Mouse (Mus musculus) layer of hippocampus, adult 18-20 months (tissue): ENCODE measurements around the gene Mier3. TPM values are rescaled to one million over a fixed set of nuclear protein-coding genes. Genes with fewer than 3 reads are reported as not detected.

Source experiments
- DNase-seq, 2 experiments: peaks; one replicate each; pipeline ENCODE4 v3.0.0; 2022; ENCODE audit warnings: low spot score in 2 of 2
- long read RNA-seq: library from polyadenylated mRNA; stranded (forward); transcript quantifications from one replicate; pipeline ENCODE4 v2.0.0, GENCODE M21; 2021
- total RNA-seq, 2 experiments: library from RNA; stranded (reverse); gene quantifications; 2 replicates each; pipeline ENCODE4 v1.2.3; 2021

The Mier3 gene
- total RNA-seq: 10 to 100 TPM; 27.6 to 28.0 TPM
- long read RNA-seq, partial matches to known transcripts: 2 of 2 reads
- long read RNA-seq, other reads (novel, unspliced or antisense): 0 of 2 reads

GRCm38 (mm10) chr13:111680679-111681078, at the start of gene Mier3:
Gene Mier3, plus strand, starts transcription at chr13:111680979.
- no peak for DNase-seq

DNA sequence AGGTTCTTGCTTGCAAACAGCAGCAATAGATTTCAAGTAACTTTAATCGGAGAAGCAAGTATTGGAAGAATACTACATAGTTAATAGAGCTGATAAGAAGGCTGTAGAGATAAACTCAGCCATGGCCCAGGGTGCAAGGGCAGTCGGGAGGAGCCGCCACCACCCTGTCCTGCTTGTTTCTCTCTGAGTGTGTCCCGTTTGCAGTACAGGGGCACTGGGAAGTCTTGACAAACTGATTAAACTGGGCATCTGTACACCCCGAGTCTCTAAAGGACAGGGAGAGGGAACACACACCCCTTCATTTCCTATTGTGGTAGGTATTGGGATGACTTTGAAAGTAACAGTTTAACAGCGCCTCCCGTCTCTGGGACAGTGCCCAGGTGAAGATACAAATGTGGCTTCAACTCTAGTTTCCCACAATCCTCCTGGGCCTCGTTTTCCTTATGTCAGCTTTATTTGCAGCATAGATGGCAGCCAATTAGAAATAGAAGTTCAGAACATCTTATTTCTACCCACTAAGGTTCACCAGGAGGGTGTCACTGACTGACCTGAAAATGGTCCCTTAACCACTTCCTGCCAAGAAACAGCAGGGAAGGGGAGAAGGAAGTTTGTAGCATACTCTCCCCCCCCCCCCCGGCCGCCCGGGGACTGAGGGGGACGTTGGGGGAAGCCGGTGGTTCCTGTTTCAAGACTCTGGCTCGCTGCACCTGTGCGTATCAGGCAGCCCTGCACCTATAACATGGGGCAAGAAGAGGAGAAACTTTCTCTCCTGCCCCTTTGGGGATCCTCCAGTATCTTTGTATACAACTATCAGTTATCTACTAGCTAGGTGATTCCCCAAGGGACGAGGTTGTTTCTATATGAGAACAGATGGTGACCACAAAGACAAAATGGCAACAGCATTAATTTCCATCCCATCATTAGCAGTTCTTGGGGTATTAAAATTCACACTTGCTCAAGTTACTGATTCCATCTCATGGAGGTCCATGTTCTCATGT, 46.3 kb upstream of the Mier3 start:
- DNase-seq: no peak

DNA sequence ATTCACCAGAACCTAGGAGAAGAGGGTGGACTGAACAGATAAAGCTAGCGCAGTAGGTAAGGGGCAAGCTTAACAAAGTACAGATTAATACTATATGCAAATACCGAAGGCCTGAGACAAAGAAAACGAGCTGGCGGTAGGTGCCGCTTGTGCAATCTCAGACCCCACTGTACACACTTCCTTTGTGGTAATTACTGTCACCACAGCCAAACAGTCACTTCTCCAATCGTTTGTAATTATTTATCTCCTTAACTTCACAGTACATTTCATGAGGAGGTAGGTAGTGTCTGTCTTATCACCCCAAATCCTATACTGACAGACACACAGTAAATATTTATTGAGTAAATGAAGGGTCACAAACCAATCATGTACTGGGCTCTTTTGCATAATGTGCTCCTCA, 40.5 kb upstream of the Mier3 start:
- DNase-seq: no peak

DNA sequence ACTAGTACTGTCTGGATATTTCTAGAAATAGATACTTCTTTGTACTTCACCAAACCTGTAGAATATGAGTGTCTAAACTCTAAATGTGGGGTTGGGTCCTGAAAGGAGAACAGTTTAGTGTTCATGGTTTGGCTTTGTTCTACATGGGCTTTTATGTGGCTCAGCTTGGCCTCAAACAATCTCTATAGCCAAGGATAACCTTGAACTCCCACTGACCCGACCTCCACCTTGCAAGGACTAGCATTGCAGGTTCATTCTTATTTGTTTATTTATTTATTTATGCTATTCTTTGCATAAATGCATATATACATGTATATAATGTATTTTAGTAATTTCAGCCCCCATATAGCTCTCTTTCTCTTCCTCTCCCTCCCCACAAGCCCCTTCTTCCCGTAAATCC, 37.1 kb upstream of the Mier3 start:
- no peak for DNase-seq

- DNase-seq: no peak
Measured at GRCm38 (mm10) chr13:111646204-111646603, 34.6 kb upstream of the Mier3 start.

- DNase-seq: no peak
Measured at GRCm38 (mm10) chr13:111647279-111647678, 33.5 kb upstream of the Mier3 start.

DNA sequence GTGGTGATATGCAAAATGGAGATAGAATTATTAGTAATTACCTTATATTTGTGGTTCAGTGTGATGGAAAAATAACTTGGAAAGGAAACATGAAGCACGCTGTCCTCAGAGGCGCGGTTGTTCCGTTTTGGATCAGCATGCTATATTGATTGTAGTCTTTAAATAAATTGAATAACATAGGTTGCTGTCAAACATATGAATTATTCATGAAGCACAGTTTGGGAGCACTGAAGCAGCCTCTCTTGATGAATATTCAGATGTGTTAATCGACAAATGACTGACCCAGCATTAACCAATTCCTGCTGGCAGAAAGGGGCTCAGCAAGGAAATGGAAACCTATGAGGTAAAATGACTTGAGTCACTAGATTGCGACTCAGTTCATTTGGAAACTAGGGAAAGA, 29.8 kb upstream of the Mier3 start:
- no peak for DNase-seq

- DNase-seq: no peak
Measured at GRCm38 (mm10) chr13:111655273-111655672, 25.5 kb upstream of the Mier3 start.

GRCm38 (mm10) chr13:111655856-111656255, 24.9 kb upstream of the Mier3 start:
- DNase-seq: no peak

GRCm38 (mm10) chr13:111656309-111656708, 24.5 kb upstream of the Mier3 start:
- DNase-seq: no peak

DNA sequence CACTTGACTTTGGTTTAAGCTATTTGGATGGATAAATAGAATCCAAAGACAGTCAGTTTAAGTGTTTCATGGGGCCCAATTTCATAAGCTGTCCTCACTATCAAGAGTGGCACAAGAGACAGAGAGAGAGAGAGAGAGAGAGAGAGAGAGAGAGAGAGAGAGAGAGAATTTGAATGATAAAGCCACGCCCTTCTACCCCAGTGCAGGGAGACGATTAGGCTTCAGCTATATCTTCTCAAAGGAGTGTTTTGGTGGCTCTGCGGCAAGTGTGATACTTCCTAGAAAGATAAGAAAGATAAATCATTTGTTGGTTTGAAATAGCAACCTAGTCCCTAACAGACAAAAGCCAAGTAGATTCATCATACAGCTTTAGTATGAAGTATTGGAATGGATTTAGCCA, 24.0 kb upstream of the Mier3 start:
- DNase-seq: no peak

DNA sequence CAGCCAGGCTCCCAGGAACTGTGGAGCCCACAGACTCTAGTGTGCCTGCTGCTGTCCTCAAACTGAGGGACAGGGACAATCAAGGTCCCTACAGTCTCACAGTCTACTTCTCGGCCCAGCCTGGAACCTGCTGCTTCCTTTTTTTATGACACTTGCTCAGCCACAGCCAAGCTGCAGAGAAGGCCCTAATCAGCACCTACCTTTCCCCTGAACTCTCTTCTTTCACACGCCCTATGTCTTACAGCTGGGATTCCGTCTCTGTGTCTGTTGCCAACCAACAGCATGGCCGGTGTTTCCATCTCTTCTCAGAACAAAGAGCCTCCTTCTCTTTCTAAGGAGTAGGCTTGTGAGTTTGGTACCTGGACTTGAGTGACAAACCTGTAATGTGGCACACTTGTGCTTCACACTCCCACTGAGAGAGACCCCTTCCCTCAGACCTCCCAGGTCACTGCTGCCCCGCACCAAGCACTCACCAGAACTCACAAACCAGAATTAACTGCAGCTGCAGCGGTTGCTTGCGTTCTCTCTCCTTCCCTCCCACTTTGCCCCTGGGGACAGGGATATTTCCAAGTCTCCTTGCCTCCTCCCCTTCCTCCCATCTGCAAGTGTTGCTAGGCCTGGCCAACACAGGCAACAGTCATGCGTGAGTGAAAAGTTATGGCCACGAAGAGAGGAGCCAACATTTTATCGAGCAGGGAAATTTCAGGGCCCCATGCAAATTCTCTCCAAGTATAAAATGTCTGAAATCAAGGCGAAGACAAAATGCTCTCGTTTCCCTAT, 22.1 kb upstream of the Mier3 start:
- DNase-seq: no peak

GRCm38 (mm10) chr13:111659430-111659829, 21.3 kb upstream of the Mier3 start:
- DNase-seq: no peak

GRCm38 (mm10) chr13:111660072-111660471, 20.7 kb upstream of the Mier3 start:
- DNase-seq: no peak

DNA sequence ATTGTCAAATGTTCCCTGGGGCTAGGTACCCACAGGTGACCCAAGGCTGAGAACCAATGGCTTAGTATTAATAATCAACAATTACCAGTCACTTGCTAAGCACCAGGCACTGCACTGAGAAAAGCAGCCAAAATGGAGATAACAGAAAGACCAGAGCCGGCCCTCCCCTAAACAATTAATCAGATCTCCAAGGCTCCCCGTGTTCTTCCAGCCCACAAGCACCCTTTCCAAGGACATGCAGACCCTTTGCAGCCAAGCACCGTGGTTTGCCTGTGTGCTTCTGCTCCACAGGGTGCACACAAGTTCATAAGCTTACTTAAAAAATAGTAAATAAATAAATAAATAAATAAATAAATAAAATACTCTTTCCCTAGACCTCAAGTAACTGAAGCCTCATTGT, 20.2 kb upstream of the Mier3 start:
- no peak for DNase-seq

DNA sequence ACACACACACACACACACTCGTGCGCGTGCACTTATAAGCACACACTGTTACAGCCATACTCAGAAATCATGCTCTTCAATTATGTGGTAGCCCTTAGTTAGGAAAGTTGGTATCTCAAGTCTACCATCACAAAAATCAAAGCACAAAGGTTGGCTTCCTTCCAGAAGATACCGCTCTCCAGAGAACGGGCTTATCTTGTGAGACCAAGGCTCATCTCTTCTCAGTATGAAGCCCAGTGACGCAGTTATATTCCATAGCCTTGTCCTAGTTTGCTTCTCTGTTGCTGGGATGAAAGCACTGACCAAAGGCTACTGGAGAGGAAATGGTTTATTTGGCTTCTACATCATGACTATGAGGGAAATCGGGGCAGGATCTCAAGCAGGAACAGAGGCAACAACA, 12.8 kb upstream of the Mier3 start:
- DNase-seq: no peak

DNA sequence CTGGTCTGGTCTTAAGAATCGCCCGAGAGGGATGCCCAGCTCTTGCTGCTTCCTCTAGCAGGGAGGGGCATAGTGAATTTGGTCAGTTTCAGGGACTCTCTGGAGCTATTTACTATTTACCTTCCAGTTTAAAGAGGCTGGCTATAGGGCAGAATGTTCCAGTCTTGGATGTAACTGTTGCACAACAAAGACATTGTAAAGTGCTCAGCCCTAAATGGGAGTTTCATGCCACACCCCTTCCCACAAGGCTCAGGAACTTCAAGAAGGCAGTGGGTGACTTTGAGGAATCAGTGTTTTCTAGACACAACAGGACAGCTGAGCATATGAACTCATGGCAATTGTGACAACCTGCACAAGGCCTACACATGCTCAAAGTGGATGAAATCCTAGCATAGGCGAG, 3.9 kb upstream of the Mier3 start:
- DNase-seq: no peak

DNA sequence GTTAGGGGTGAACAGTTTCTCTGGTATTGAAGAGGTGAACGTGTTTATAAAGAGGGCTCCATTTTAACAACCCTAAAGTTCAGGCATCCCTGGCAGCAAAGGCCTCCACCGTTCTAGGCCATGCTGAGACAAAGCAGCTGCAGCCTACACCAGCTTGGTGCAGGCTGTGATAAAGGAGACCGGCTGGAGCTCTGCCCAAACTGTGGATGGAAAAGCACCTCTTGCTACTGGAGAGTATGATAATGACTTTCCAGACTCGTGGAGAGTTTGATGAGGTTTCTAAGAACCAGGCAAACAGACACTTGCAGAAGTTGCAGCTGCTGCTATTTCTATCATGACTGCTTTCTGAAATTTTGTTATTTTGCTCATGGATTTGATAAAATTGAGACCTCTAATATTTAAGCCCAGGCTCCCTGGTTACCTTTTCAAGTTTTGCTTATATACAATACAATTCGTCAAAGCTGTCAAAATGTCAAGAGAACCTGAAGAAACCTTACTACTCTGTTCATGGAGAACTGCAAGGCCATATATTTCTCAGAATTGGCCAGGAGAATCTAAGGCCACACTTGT, 3.4 kb downstream of the Mier3 start:
- no peak for DNase-seq

GRCm38 (mm10) chr13:111685751-111686462, 5.1 kb downstream of the Mier3 start:
- DNase-seq: peak; percentile 80 to 87

GRCm38 (mm10) chr13:111686522-111687284, 5.9 kb downstream of the Mier3 start:
- DNase-seq: peak; percentile 13 to 23
